Mouse (Mus musculus) liver, embryonic 12.5 days (tissue): ENCODE results near the gene Nampt. TPM values are rescaled to one million over a fixed set of nuclear protein-coding genes. Genes with fewer than 3 reads are reported as not detected.

Experiments used
- polyA plus RNA-seq: library from polyadenylated mRNA; unstranded; fragments of >200 nt; fragmentation: Nextera tagmentation; extraction: Ambion mirVana; gene quantifications from 2 replicates; pipeline ENCODE4 v1.2.1, GENCODE M21; 2016

Nampt gene
- polyA plus RNA-seq, 1 experiment from 2014 or later = 14.8 TPM

Other genes with a start within 250 kb of the Nampt start
- gene Sypl, start 134.3 kb downstream of the Nampt start, polyA plus RNA-seq = 50.5 and 51.2 TPM in 2 replicates